ENCODE assay signal across 14 mouse cellular contexts in genomic region chr12:79731905-79732304, GRCm38 (mm10).
DNase-seq lines count a peak whose midpoint lies in the region; ATAC-seq lines count a peak whose summit lies in the region.
"Had no signal": no experiment of that assay in that cellular context is flagged by ENCODE, and none has a peak within 500 bp of the region (broad histone marks: within the 10 kb centered on the region; RNA-seq: fewer than 3 reads in every experiment).

No protein-coding gene starts in this region.

- H3K4me2 ChIP-seq in heart, embryonic 11.5 days: no peak overlapping the region
- no peak overlapping the region for H3K4me2 ChIP-seq in midbrain, embryonic 13.5 days (replicated peaks)
- no peak overlapping the region for H3K4me2 ChIP-seq in midbrain, embryonic 16.5 days (ENCODE audit: low read length)
- H3K4me2 ChIP-seq in forebrain, embryonic 16.5 days (ENCODE audit: low read length): no peak overlapping the region
- H3K4me2 ChIP-seq in neural tube, embryonic 14.5 days (ENCODE audit: low read depth, low read length): no peak overlapping the region
- H3K4me2 ChIP-seq: embryonic facial prominence, embryonic 15.5 days had no signal

- H3K27me3 ChIP-seq in heart, embryonic 10.5 days (ENCODE audit: insufficient read depth, poor library complexity, severe bottlenecking): no peaks in the 10 kb centered on the region
- H3K27me3 ChIP-seq in heart, embryonic 11.5 days (ENCODE audit: control insufficient read depth, insufficient read depth, low read length): no peaks in the 10 kb centered on the region
- no peaks in the 10 kb centered on the region for H3K27me3 ChIP-seq in midbrain, embryonic 13.5 days
- H3K27me3 ChIP-seq in midbrain, embryonic 16.5 days (ENCODE audit: control insufficient read depth, insufficient read depth, low read depth, low read length): no peaks in the 10 kb centered on the region
- H3K27me3 ChIP-seq in forebrain, embryonic 16.5 days (replicated peaks; ENCODE audit: control insufficient read depth, insufficient read depth, low read length): no peaks in the 10 kb centered on the region
- H3K27me3 ChIP-seq in neural tube, embryonic 14.5 days (ENCODE audit: control insufficient read depth, insufficient read depth, low read length): no peaks in the 10 kb centered on the region
- H3K27me3 ChIP-seq: embryonic facial prominence, embryonic 15.5 days had no signal

- no peak overlapping the region for H3K9ac ChIP-seq in heart, embryonic 11.5 days (ENCODE audit: low read depth, low read length)
- no peak overlapping the region for H3K9ac ChIP-seq in midbrain, embryonic 13.5 days (replicated peaks)
- no peak overlapping the region for H3K9ac ChIP-seq in midbrain, embryonic 16.5 days (ENCODE audit: low read depth, low read length)
- no peak overlapping the region for H3K9ac ChIP-seq in forebrain, embryonic 16.5 days (replicated peaks; ENCODE audit: low read depth, low read length)
- H3K9ac ChIP-seq in neural tube, embryonic 14.5 days (replicated peaks; ENCODE audit: low read depth, low read length): no peak overlapping the region
- H3K9ac ChIP-seq: embryonic facial prominence, embryonic 15.5 days had no signal

- H3K27ac ChIP-seq in heart, embryonic 10.5 days: no peak overlapping the region
- H3K27ac ChIP-seq in heart, embryonic 11.5 days (ENCODE audit: low read depth, low read length): no peak overlapping the region
- H3K27ac ChIP-seq in midbrain, embryonic 13.5 days: peak overlapping the region; percentile 53; the same call in 1 of the 2 replicates
- H3K27ac ChIP-seq in midbrain, embryonic 16.5 days (ENCODE audit: low read length): no peak overlapping the region
- 0 out of 2 replicates have a peak overlapping the region, but pooled peaks have one; percentile 17 for H3K27ac ChIP-seq in forebrain, embryonic 16.5 days (ENCODE audit: low read length)
- H3K27ac ChIP-seq in neural tube, embryonic 14.5 days (ENCODE audit: low read depth, low read length): peak overlapping the region; percentile 48; the same call in 1 of the 2 replicates

- H3K9me3 ChIP-seq in heart, embryonic 10.5 days: peaks cover 10% of the 10 kb centered on the region
- H3K9me3 ChIP-seq in heart, embryonic 11.5 days (replicated peaks; ENCODE audit: control insufficient read depth, low read length): peaks cover 9% of the 10 kb centered on the region
- peaks cover 16% of the 10 kb centered on the region for H3K9me3 ChIP-seq in midbrain, embryonic 13.5 days
- H3K9me3 ChIP-seq in midbrain, embryonic 16.5 days (replicated peaks; ENCODE audit: control insufficient read depth, low read length, poor library complexity, severe bottlenecking): peaks cover 15% of the 10 kb centered on the region
- H3K9me3 ChIP-seq in forebrain, embryonic 16.5 days (ENCODE audit: control insufficient read depth, low read length): peaks cover 11% of the 10 kb centered on the region
- peaks cover 10% of the 10 kb centered on the region for H3K9me3 ChIP-seq in neural tube, embryonic 14.5 days (ENCODE audit: control insufficient read depth, low read length)

- WGBS in heart, embryonic 10.5 days: 87% methylated on average over 6 of the region's 6 CpGs
- WGBS in heart, embryonic 11.5 days (ENCODE audit: insufficient replicate concordance): 88% methylated on average over 6 of the region's 6 CpGs
- WGBS in midbrain, embryonic 13.5 days: 80% methylated on average over 6 of the region's 6 CpGs
- 77% methylated on average over 6 of the region's 6 CpGs for WGBS in midbrain, embryonic 16.5 days
- WGBS in forebrain, embryonic 16.5 days: 26% methylated on average over 6 of the region's 6 CpGs
- 74% methylated on average over 6 of the region's 6 CpGs for WGBS in neural tube, embryonic 14.5 days

- H3K4me1 ChIP-seq in heart, embryonic 10.5 days: peaks cover 3% of the 10 kb centered on the region; the same call in 1 of the 2 replicates
- H3K4me1 ChIP-seq in heart, embryonic 11.5 days (ENCODE audit: control insufficient read depth, insufficient read depth, low read length): peaks cover 2% of the 10 kb centered on the region; the same call in 1 of the 2 replicates
- H3K4me1 ChIP-seq in midbrain, embryonic 13.5 days (replicated peaks): 0 out of 2 replicates have a peak, but pooled peaks cover 5% of the 10 kb centered on the region
- H3K4me1 ChIP-seq in midbrain, embryonic 16.5 days (ENCODE audit: control insufficient read depth, insufficient read depth, low read length): no peaks in the 10 kb centered on the region
- peaks cover 17% of the 10 kb centered on the region for H3K4me1 ChIP-seq in forebrain, embryonic 16.5 days (replicated peaks; ENCODE audit: control insufficient read depth, insufficient read depth, low read length)
- H3K4me1 ChIP-seq in neural tube, embryonic 14.5 days (ENCODE audit: control insufficient read depth, insufficient read depth, low read length): 0 out of 2 replicates have a peak, but pooled peaks cover 6% of the 10 kb centered on the region

- DNase-seq in heart, embryonic 10.5 days (ENCODE audit: low spot score): peak; percentile 30
- DNase-seq in cerebellum, adult 11 months: no peak
- DNase-seq: B cell, adult 2 months; heart, postnatal 14 days; kidney, adult 9 months had no signal

- ATAC-seq in heart, embryonic 11.5 days (replicated peaks; ENCODE audit: insufficient number of reproducible peaks, low FRiP score, low TSS enrichment): no peak
- no peak for ATAC-seq in midbrain, embryonic 13.5 days
- ATAC-seq in midbrain, embryonic 16.5 days: no peak
- ATAC-seq in forebrain, embryonic 16.5 days: peak; percentile 65
- no peak for ATAC-seq in neural tube, embryonic 14.5 days (ENCODE audit: low read depth)
- no peak for ATAC-seq in erythroblast, adult 5-6 weeks (replicated peaks; ENCODE audit: low FRiP score, poor library complexity, severe bottlenecking)

- H3K36me3 ChIP-seq in heart, embryonic 10.5 days: peaks cover 3% of the 10 kb centered on the region; the same call in 1 of the 2 replicates
- no peaks in the 10 kb centered on the region for H3K36me3 ChIP-seq in heart, embryonic 11.5 days (ENCODE audit: control insufficient read depth, insufficient read depth, low read length)
- peaks cover 12% of the 10 kb centered on the region; the same call in 1 of the 2 replicates for H3K36me3 ChIP-seq in midbrain, embryonic 13.5 days
- H3K36me3 ChIP-seq in midbrain, embryonic 16.5 days (ENCODE audit: control insufficient read depth, insufficient read depth, low read length): no peaks in the 10 kb centered on the region
- no peaks in the 10 kb centered on the region for H3K36me3 ChIP-seq in forebrain, embryonic 16.5 days (ENCODE audit: control insufficient read depth, insufficient read depth)
- no peaks in the 10 kb centered on the region for H3K36me3 ChIP-seq in neural tube, embryonic 14.5 days (ENCODE audit: control insufficient read depth, insufficient read depth, low read length)
- H3K36me3 ChIP-seq: embryonic facial prominence, embryonic 15.5 days; G1E had no signal

- H3K4me3 ChIP-seq in heart, embryonic 10.5 days: no peak overlapping the region
- H3K4me3 ChIP-seq in heart, embryonic 11.5 days (ENCODE audit: low read depth, low read length): no peak overlapping the region
- H3K4me3 ChIP-seq in midbrain, embryonic 13.5 days (replicated peaks): no peak overlapping the region
- no peak overlapping the region for H3K4me3 ChIP-seq in midbrain, embryonic 16.5 days (ENCODE audit: low read depth, low read length)
- no peak overlapping the region for H3K4me3 ChIP-seq in forebrain, embryonic 16.5 days (replicated peaks; ENCODE audit: low read length)
- no peak overlapping the region for H3K4me3 ChIP-seq in neural tube, embryonic 14.5 days (ENCODE audit: low read depth, low read length)
- H3K4me3 ChIP-seq: embryonic facial prominence, embryonic 15.5 days; myocyte had no signal

Comparison
In these comparisons a context has a peak if more than half of its experiments do, and no peak if none do; other contexts are left out.
1. H3K27ac ChIP-seq: peak in midbrain, embryonic 13.5 days (single experiment), forebrain, embryonic 16.5 days (single experiment) and neural tube, embryonic 14.5 days (single experiment); none in heart, embryonic 10.5 days (single experiment), heart, embryonic 11.5 days (single experiment) and midbrain, embryonic 16.5 days (single experiment).